Mouse (Mus musculus): ENCODE data around the gene Ccdc69. TPM values are rescaled to one million over a fixed set of nuclear protein-coding genes. Genes with fewer than 3 reads are reported as not detected.
"Not testable (repeated sequence)": the region's sequence is repeated elsewhere in the genome, so short reads cannot be mapped to it uniquely, and the experiment has no call there.

Gene Ccdc69
- total and polyA plus RNA-seq, 2 experiments from 2014 or later: 22.0 to 22.2 TPM

DNA sequence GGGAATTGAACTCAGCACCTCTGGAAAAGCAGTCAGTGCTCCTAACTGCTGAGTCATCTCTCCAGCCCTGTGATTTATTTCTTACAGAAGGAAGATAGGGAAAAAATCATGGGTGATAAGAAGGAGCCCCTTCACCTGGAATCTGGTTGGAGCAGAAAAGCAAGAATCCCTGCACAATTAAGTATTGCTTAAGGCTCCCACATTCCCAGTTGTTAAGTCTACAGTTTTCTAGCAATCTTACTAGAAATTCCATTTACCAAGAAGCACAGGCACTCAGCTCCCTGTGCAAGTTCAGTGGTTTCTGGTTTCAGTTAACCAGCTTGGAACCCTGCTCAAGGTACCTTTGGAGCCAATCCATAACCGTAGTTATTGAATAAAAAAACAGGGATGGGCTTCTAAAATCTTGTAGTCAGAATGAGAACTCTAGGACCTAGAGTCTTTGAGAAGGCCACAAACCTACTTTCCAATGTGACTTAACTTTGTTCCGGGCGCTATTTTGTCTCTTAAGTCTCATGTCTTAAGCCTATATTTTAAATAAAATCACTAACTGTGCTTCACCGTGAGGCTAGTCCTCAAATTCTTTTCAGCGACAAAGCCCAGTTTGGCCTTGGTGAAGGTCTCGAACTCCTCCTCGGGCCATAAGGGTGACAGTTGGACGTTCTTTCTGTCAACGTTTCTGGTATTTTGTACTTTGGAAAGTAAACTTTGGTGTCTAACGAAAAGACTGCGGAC lies 19.0 kb upstream of the Ccdc69 start:
- TF ChIP-seq EP300 (IDR thresholded peaks at IDR 0.05; ENCODE audit: low read depth): no peak
- TF ChIP-seq CTCF (IDR thresholded peaks at IDR 0.05; ENCODE audit: low read depth): no peak
- WGBS: 26% methylated on average over 11 of the region's 11 CpGs
- no peak for ATAC-seq (ENCODE audit: insufficient read depth, low read depth)
- Histone ChIP-seq H3K27ac (ENCODE audit: low read depth) (peak overlapping the region; percentile 86), H3K9ac (replicated peaks; ENCODE audit: low read depth, low read length) (no peak overlapping the region; the same call in 1 of the 2 replicates), H3K36me3 (replicated peaks; ENCODE audit: control insufficient read depth, insufficient read depth, low read length) (peaks cover 1% of the 10 kb centered on the region; the same call in 1 of the 2 replicates), H3K9me3 (replicated peaks; ENCODE audit: control insufficient read depth, low read length) (no peaks in the 10 kb centered on the region), H3K27me3 (ENCODE audit: control insufficient read depth, insufficient read depth, low read length) (no peaks in the 10 kb centered on the region), H3K4me2 (ENCODE audit: low read depth, low read length) (peak overlapping the region; percentile 72), H3K4me3 (ENCODE audit: low read depth, low read length) (peak overlapping the region; percentile 56), H3K4me1 (ENCODE audit: control insufficient read depth, insufficient read depth) (0 out of 2 replicates have a peak, but pooled peaks cover 4% of the 10 kb centered on the region)
- DNase-seq (ENCODE audit: low spot score): no peak

GRCm38 (mm10) chr11:55096296-55096695 lies 18.4 kb upstream of the Ccdc69 start:
- H3K36me3 ChIP-seq (replicated peaks; ENCODE audit: control insufficient read depth, insufficient read depth, low read length); H3K4me3 ChIP-seq (ENCODE audit: low read depth, low read length); H3K9me3 ChIP-seq (replicated peaks; ENCODE audit: control insufficient read depth, low read length); ATAC-seq (ENCODE audit: insufficient read depth, low read depth); H3K4me2 ChIP-seq (ENCODE audit: low read depth, low read length); H3K27ac ChIP-seq (ENCODE audit: low read depth); DNase-seq (ENCODE audit: low spot score); H3K9ac ChIP-seq (replicated peaks; ENCODE audit: low read depth, low read length); H3K4me1 ChIP-seq (ENCODE audit: control insufficient read depth, insufficient read depth); H3K27me3 ChIP-seq (ENCODE audit: control insufficient read depth, insufficient read depth, low read length): not testable (repeated sequence)
- 83% methylated on average over 4 of the region's 4 CpGs for WGBS

DNA sequence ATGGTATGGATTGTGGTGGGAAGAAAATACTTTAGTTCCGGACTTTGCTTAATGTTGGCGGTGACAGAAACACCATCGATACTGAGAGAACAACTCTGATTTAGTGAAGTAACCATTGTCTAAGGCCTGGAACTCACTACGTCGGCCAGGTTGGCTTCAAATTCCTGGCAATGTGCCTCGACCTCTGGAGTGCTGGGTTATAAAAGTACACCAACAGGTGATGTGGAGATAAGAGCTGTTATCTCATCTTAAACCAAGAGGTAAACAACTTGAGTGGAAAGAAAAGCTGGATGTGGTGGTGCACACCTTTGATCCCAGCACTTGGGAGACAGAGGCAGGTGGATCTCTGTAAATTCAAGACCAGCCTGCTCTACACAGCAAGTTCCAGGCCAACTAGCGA lies 15.2 kb upstream of the Ccdc69 start:
- TF ChIP-seq CTCF (IDR thresholded peaks at IDR 0.05; ENCODE audit: low read depth): no peak
- H3K4me1 ChIP-seq (ENCODE audit: control insufficient read depth, insufficient read depth): no peaks in the 10 kb centered on the region
- WGBS: 73% methylated on average over 7 of the region's 7 CpGs
- no peaks in the 10 kb centered on the region for H3K9me3 ChIP-seq (replicated peaks; ENCODE audit: control insufficient read depth, low read length)
- no peaks in the 10 kb centered on the region for H3K36me3 ChIP-seq (replicated peaks; ENCODE audit: control insufficient read depth, insufficient read depth, low read length)
- no peaks in the 10 kb centered on the region for H3K27me3 ChIP-seq (ENCODE audit: control insufficient read depth, insufficient read depth, low read length)
- DNase-seq (ENCODE audit: low spot score) (no peak), ATAC-seq (ENCODE audit: insufficient read depth, low read depth) (no peak)
- H3K27ac ChIP-seq (ENCODE audit: low read depth): no peak overlapping the region
- H3K4me3 ChIP-seq (ENCODE audit: low read depth, low read length): no peak overlapping the region
- H3K9ac ChIP-seq (replicated peaks; ENCODE audit: low read depth, low read length): no peak overlapping the region
- H3K4me2 ChIP-seq (ENCODE audit: low read depth, low read length): no peak overlapping the region

DNA sequence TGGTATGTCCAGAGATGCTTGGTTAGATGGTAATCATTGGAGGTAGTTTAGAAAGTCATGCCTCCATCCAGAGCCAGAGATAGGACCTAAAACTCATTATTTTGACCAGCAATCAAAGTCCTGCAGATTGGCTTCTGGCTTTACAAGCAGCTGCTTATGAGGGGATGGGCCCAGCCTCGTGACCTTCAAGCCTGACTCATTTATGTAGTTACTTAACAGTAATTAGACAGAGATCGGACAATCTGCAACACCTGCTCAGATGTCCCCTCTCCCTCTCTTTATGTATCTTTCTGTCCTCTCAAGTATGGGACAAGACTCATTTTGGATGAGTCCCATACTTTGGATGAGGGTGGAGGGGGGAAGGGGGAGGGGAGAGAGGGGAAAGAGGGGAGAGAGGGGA lies 12.0 kb upstream of the Ccdc69 start:
- Histone ChIP-seq H3K4me3 (ENCODE audit: low read depth, low read length) (no peak overlapping the region), H3K27ac (ENCODE audit: low read depth) (no peak overlapping the region), H3K9ac (replicated peaks; ENCODE audit: low read depth, low read length) (no peak overlapping the region), H3K27me3 (ENCODE audit: control insufficient read depth, insufficient read depth, low read length) (no peaks in the 10 kb centered on the region), H3K4me2 (ENCODE audit: low read depth, low read length) (no peak overlapping the region), H3K36me3 (replicated peaks; ENCODE audit: control insufficient read depth, insufficient read depth, low read length) (no peaks in the 10 kb centered on the region), H3K9me3 (replicated peaks; ENCODE audit: control insufficient read depth, low read length) (no peaks in the 10 kb centered on the region), H3K4me1 (ENCODE audit: control insufficient read depth, insufficient read depth) (peaks cover 5% of the 10 kb centered on the region; the same call in 1 of the 2 replicates)
- no peak for TF ChIP-seq CTCF (IDR thresholded peaks at IDR 0.05; ENCODE audit: low read depth)
- no peak for TF ChIP-seq EP300 (IDR thresholded peaks at IDR 0.05; ENCODE audit: low read depth)
- no peak for ATAC-seq (ENCODE audit: insufficient read depth, low read depth)
- no peak for DNase-seq (ENCODE audit: low spot score)
- WGBS: 81% methylated on average over 2 of the region's 2 CpGs

GRCm38 (mm10) chr11:55087006-55087405 lies 9.1 kb upstream of the Ccdc69 start:
- Histone ChIP-seq H3K4me3 (ENCODE audit: low read depth, low read length) (no peak overlapping the region), H3K9me3 (replicated peaks; ENCODE audit: control insufficient read depth, low read length) (no peaks in the 10 kb centered on the region; the same call in 1 of the 2 replicates), H3K4me2 (ENCODE audit: low read depth, low read length) (no peak overlapping the region), H3K36me3 (replicated peaks; ENCODE audit: control insufficient read depth, insufficient read depth, low read length) (no peaks in the 10 kb centered on the region), H3K9ac (replicated peaks; ENCODE audit: low read depth, low read length) (no peak overlapping the region), H3K27me3 (ENCODE audit: control insufficient read depth, insufficient read depth, low read length) (no peaks in the 10 kb centered on the region), H3K27ac (ENCODE audit: low read depth) (peak overlapping the region; percentile 17; the same call in 1 of the 2 replicates), H3K4me1 (ENCODE audit: control insufficient read depth, insufficient read depth) (peaks cover 6% of the 10 kb centered on the region; the same call in 1 of the 2 replicates)
- ATAC-seq (ENCODE audit: insufficient read depth, low read depth) (peak; percentile 19; the same call in 1 of the 2 replicates), DNase-seq (ENCODE audit: low spot score) (peak; percentile 81)
- 4% methylated on average over 10 of the region's 10 CpGs for WGBS
- TF ChIP-seq EP300 (IDR thresholded peaks at IDR 0.05; ENCODE audit: low read depth) (no peak), CTCF (IDR thresholded peaks at IDR 0.05; ENCODE audit: low read depth) (peak; percentile 95)

DNA sequence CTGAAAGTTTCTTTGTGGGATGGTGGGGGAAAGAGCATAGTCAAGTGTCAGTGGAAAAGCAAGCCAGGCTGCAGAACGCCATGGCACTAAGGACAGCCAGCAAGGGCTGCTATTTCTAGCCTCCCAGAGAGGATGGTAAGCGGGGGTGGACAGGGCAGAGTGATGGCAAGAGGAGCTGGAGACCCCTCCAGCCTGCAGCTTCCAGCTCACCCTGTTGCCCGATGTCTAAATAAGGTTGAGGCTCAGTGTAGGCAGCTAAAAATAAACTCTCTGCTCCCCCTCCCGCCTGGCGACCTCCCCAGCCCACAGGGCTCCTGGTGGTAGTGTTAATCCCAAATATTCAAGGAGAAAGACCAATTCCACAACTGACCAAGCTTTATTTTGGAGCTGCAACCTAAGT lies 7.5 kb upstream of the Ccdc69 start:
- H3K4me3 ChIP-seq (ENCODE audit: low read depth, low read length): no peak overlapping the region
- H3K9me3 ChIP-seq (replicated peaks; ENCODE audit: control insufficient read depth, low read length): no peaks in the 10 kb centered on the region; the same call in 1 of the 2 replicates
- H3K4me1 ChIP-seq (ENCODE audit: control insufficient read depth, insufficient read depth): peaks cover 6% of the 10 kb centered on the region; the same call in 1 of the 2 replicates
- ATAC-seq (ENCODE audit: insufficient read depth, low read depth) (peak; percentile 92), DNase-seq (ENCODE audit: low spot score) (peak; percentile 84)
- TF ChIP-seq CTCF (IDR thresholded peaks at IDR 0.05; ENCODE audit: low read depth): no peak
- TF ChIP-seq EP300 (IDR thresholded peaks at IDR 0.05; ENCODE audit: low read depth): no peak
- H3K4me2 ChIP-seq (ENCODE audit: low read depth, low read length): no peak overlapping the region
- H3K9ac ChIP-seq (replicated peaks; ENCODE audit: low read depth, low read length): no peak overlapping the region
- H3K36me3 ChIP-seq (replicated peaks; ENCODE audit: control insufficient read depth, insufficient read depth, low read length): no peaks in the 10 kb centered on the region
- H3K27ac ChIP-seq (ENCODE audit: low read depth): peak overlapping the region; percentile 94
- no peaks in the 10 kb centered on the region for H3K27me3 ChIP-seq (ENCODE audit: control insufficient read depth, insufficient read depth, low read length)
- 18% methylated on average over 5 of the region's 5 CpGs for WGBS

Data from heart, postnatal 0 days (tissue).